Mouse (Mus musculus) adrenal gland, postnatal 10 days (tissue): ENCODE results near the gene Arhgap10. TPM values are rescaled to one million over a fixed set of nuclear protein-coding genes. Genes with fewer than 3 reads are reported as not detected.
A peak's percentile ranks its signal among the peaks of the same experiment; 100 is the strongest.

Experiments used
- DNase-seq: peaks from one replicate; pipeline ENCODE4 v3.0.0; 2021; ENCODE audit warnings: mixed read lengths
- total RNA-seq, 2 experiments: library from RNA; stranded (reverse); gene quantifications; 2 replicates each; pipeline ENCODE4 v1.2.3; 2021

The Arhgap10 gene
- total RNA-seq, 2 experiments from 2014 or later = 20.9 to 29.4 TPM

GRCm38 (mm10) chr8:77484817-77485216 lies 32.9 kb downstream of the Arhgap10 start:
- no peak for DNase-seq

DNA sequence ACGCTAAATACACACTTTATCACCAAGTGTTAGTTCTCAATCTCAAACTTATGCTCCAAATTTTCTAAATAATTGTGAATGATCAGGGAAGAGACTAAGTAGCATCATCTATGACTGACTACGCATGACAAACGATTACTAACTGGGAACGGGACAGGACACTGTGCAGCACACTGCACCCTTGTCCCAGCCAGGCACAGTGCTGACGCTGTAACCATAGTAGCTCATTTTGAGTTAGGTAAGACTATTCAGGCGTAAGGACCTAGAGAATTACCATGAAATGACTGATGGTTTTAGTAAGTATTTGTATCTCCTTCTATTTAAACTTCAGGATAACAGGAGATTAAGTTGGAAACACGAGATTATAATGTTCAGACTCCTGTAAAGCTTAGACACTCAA lies 33.5 kb downstream of the Arhgap10 start:
- no peak for DNase-seq

- DNase-seq = no peak
Observed at GRCm38 (mm10) chr8:77483676-77484075, 34.1 kb downstream of the Arhgap10 start.

- no peak for DNase-seq
Observed at GRCm38 (mm10) chr8:77481791-77482190, 36.0 kb downstream of the Arhgap10 start.

GRCm38 (mm10) chr8:77479995-77480394 lies 37.8 kb downstream of the Arhgap10 start:
- no peak for DNase-seq

DNA sequence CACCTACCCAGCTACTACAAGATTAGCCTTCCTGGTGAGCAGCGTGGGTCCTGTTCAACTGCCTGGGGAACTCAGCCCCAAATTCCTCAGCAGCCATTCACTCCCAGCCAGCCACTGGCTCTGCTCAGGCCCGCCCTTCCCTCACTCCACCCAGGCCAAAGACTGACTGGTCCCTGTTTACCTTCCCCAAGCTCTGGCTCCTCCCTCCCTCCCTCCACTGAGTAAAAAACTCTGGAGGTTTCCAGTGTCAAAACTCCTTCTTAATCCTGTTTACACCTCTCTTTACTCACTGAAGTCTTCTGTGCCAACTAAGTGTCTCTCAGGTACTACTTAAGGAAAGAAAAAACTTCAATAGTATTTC lies 38.9 kb downstream of the Arhgap10 start:
- no peak for DNase-seq

GRCm38 (mm10) chr8:77478155-77478912 lies 39.4 kb downstream of the Arhgap10 start:
- DNase-seq = no peak

DNA sequence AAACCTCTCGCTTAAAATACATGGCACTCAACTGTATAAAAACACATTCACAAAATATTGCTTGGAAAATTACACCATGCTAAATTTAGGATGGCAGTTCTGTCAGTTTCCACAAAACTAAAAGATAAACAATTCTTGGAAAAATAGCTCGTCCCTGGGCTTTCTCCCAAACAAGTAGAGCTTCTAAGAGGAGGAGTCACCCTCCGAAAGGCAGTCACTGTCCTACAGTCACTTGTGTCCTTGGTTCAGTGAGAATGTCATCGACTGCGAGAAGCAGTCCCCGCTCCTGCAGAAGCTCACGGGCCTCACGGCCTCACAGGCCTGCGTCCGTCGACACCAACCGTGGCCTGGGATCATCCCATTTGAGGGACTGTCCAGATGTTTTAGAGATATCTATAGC lies 40.1 kb downstream of the Arhgap10 start:
- peak; percentile 56 for DNase-seq

DNA sequence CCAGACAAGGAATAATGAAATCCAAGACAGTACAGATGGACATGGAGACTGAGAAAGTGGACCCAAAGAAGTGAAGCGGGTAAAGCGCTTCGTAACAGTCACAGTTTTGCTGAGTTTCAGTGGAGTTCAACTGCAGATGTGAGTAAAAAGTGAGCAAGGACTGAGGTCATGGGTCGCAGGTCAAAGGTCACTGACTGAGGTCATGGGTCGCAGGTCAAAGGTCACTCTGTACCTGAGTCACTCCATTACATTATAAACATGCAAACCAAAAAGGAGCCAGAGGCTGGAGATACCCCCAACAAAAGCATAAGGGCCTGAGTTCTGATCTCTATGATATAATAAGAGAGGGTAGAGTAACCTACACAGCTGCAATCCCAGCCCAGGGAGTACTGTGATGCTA lies 43.1 kb downstream of the Arhgap10 start:
- no peak for DNase-seq

- no peak for DNase-seq
Observed at GRCm38 (mm10) chr8:77473773-77474172, 44.0 kb downstream of the Arhgap10 start.

DNA sequence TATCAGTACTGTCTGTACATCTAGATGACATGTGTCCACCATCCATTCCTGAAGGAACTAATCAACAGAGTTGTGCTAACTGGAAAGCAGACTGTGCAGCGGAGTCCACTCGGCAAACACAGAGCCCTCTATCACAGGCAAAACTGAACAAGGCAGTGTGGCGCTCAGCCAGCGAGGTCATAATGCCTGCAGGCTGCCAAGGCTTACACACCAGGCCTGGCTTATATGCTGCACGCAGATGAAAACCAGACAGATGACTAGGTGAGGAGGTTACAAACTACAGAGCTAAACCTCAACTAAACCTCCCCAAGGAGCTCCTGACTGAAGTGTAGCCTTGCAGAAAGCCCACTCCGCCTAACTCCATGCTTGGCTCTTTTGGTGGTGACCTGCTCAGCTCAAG lies 44.4 kb downstream of the Arhgap10 start:
- DNase-seq = peak; percentile 89

DNA sequence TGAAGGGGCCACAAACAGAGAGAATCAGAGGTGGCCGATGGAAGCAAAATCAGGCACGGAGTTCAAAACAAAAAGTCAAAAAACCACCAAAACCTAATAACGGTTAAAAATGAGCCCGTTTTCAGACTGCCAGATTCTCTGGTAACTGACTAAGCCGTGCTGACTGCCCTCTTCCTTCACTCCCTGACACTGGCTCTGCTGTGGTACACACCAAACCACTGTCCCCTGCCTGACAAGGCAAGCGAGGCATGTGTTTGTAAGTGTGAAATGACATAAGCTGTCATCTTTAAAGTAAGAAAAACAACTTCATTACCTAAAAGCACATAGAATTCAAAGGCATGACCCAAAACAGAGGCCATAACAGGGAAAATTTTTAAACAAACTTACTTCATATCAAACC lies 56.4 kb downstream of the Arhgap10 start:
- no peak for DNase-seq

- DNase-seq = no peak
Observed at GRCm38 (mm10) chr8:77460363-77460762, 57.4 kb downstream of the Arhgap10 start.

- no peak for DNase-seq
Observed at GRCm38 (mm10) chr8:77459696-77460095, 58.1 kb downstream of the Arhgap10 start.

- no peak for DNase-seq
Observed at GRCm38 (mm10) chr8:77458575-77458974, 59.2 kb downstream of the Arhgap10 start.

- DNase-seq = no peak
Observed at GRCm38 (mm10) chr8:77456263-77456662, 61.5 kb downstream of the Arhgap10 start.

DNA sequence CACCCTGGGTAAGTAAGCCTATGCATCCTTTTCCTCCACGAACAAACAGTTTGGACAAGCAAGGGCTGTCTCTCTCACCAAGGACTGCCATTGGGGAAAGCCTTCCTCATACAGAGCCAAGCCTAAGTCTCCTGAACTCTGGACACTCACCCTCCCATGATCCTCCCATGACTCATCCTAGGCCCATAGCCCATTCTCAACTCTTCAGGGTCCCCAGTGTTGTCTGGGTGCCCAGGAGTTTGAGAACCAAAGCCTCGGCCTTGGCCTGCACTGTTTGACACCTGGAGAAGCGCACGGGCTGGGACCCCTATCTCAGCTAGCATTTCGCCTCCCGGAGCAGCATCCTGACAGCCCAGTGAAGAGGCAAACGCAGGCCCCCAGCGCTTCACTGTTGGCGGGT lies 63.9 kb downstream of the Arhgap10 start:
- DNase-seq = no peak

DNA sequence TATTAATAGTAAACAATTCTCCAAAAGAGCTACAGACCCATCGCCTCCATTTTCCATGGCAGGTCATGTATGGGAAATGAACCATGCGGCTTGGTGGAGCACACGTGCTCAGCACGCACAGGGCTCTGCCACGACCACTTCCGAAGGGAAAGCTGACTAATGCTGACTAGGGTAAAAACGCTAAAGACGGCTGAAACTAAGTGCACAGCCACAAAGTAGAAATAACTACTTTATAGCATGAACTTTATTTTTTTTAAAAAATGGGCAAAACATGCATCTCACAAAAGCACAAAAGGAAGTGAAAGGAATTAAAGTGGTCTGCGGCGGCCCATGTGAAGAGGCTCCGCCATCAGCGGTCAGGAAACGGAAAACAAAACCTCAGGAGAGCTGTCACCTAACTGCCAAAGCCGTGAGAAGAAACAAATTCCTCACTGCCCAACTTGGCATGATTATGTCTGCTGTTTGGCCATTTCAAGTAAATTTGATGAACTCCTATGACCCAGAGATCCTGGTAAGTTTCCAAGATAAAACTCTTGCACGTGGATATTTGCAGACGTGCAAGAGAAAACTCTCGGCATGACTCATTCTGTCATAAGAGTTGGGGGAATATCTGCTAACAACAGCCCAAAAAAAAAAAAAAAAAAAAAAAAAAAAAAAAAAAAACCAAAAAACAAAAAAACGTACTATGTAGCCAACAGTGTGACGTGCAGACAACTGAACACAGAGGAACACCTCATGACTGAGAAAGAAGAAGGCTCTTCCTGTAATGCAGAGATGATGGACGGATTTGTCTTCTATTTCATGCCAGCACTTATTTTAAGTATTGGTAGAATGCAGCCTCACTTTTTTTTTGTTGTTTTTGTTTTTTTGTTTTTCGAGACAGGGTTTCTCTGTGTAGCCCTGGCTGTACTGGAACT lies 66.0 kb downstream of the Arhgap10 start:
- no peak for DNase-seq

DNA sequence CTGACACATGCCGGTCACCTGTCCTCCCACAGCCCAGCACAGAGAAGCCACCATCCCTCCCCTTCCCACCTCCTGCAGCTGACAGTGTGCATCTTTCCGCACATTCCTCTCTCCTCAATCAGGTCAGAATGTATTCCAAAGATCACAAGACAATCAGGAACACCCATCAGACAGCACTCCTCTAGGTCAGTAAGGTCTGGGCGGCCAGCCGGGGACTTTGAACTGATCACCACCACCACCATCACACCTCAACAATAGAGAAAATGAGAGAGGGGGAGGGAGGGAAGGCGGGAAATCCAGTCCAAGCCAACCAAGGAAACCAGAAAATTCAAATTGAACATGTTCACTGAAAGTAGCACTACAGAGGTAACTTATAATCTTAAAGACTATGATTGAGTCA lies 66.7 kb downstream of the Arhgap10 start:
- no peak for DNase-seq

DNA sequence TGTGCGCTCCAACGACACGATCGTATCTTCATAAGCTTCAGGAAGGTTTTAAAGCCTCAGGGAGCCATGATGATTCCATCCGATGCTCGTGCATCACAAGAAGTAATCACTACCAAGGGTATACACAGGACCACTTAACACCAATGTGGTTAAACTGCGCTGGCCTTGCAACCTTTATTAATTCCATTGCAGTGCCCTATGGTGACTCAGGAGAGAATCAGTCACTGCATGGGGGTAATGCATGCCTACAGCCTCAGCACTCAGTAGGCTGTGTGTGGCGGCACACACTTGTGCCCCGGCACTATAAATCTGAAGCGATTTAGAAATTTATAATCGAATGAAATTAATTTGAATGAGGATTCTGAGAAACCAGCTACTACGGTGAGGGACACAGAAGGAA lies 71.5 kb downstream of the Arhgap10 start:
- no peak for DNase-seq

DNA sequence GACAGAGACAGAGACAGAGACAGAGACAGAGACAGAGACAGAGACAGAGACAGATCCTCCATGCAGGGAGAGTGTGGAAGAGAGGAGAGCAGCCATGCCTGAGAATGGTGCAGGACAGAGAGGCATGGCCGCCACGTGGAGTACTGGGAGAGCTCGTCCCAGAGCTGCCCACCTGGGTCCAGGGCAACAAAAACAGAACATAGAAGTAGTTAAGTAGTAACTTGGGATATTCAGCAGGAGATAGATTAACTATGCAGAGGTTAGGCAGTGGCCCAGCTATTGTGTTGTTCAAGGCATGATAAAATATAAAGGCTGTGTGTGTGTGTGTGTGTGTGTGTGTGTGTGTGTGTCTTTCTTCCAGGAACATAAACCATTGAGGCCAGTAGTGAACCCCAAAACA lies 72.1 kb downstream of the Arhgap10 start:
- no peak for DNase-seq

- DNase-seq = no peak
Observed at GRCm38 (mm10) chr8:77444166-77444870, 73.4 kb downstream of the Arhgap10 start.

DNA sequence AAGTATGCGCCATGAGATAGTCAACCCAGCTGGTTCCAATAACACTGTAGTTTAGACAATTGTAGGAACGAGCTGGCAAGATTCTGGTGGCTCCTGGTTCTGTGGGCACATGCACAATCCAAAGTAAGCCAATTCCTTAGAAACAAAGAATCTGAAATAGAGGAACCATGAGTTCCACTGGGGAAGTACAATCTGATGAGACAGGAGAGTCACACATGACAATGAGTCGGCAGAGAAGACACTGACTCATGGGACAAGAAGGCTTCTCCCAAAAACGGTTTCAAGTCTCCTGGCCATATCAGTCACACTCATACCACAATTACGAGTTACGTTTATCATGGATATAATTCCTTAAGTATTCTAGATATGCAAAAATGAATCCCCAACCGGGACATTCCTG lies 75.3 kb downstream of the Arhgap10 start:
- no peak for DNase-seq
